Mouse (Mus musculus) thymus, adult 2 months (tissue): ENCODE measurements around the gene Lypla2. TPM values are rescaled to one million over a fixed set of nuclear protein-coding genes. Genes with fewer than 3 reads are reported as not detected.

Experiments used
- DNase-seq: peaks from one replicate; pipeline ENCODE4 v3.0.0; 2021
- H3K27ac ChIP-seq: fragments of 200-500 bp; 2 replicates; pipeline ENCODE4 v1.5.1; 2012; ENCODE audit warnings: low read length, control low read depth; ENCODE audit not compliant: control insufficient read depth, insufficient read depth
- H3K27me3 ChIP-seq: fragments of 200-500 bp; 2 replicates; pipeline ENCODE4 v1.6.1; 2012; ENCODE audit warnings: mild to moderate bottlenecking, low read length, moderate library complexity, mixed read lengths; ENCODE audit not compliant: control insufficient read depth, insufficient read depth
- H3K36me3 ChIP-seq: fragments of 200-500 bp; 2 replicates; pipeline ENCODE4 v1.6.1; 2012; ENCODE audit warnings: mild to moderate bottlenecking, low read length, moderate library complexity; ENCODE audit not compliant: control insufficient read depth, insufficient read depth
- H3K4me1 ChIP-seq: fragments of 200-500 bp; replicated peaks from 2 replicates; pipeline ENCODE4 v1.6.1; 2012; ENCODE audit warnings: low read length; ENCODE audit not compliant: control insufficient read depth, insufficient read depth
- H3K4me3 ChIP-seq: fragments of 200-500 bp; 2 replicates; pipeline ENCODE4 v1.5.1; 2012; ENCODE audit warnings: mild to moderate bottlenecking, low read length, control low read depth, moderate library complexity; ENCODE audit not compliant: control insufficient read depth, insufficient read depth
- CTCF ChIP-seq: fragments of 200-500 bp; IDR thresholded peaks from 2 replicates; pipeline ENCODE4 v1.5.1; 2012; ENCODE audit warnings: mild to moderate bottlenecking, control low read depth, low read length, moderate library complexity, borderline replicate concordance; ENCODE audit not compliant: control insufficient read depth, poor library complexity, insufficient read depth; ENCODE audit errors: extremely low read depth
- POLR2A ChIP-seq: fragments of 200-500 bp; IDR thresholded peaks from 2 replicates; pipeline ENCODE4 v1.6.1; 2012; ENCODE audit warnings: mild to moderate bottlenecking, low read length, control low read depth, moderate library complexity; ENCODE audit not compliant: control insufficient read depth, poor library complexity, insufficient read depth; ENCODE audit errors: extremely low read depth
- WGBS: fragments of 180-500 bp; shearing (Covaris S2); methylation state at CpG from one replicate; pipeline ENCODE4 v1.1.7; 2018; 5-methylcytosine and 5-hydroxymethylcytosine counted together
- polyA plus RNA-seq: library from polyadenylated mRNA; depleted of rRNA; stranded (reverse); fragments of >200 nt; gene quantifications from 2 replicates; pipeline ENCODE4 v1.2.3, GENCODE M21; 2012

Lypla2 gene
- polyA plus RNA-seq, 1 experiment: 224 TPM

- Histone ChIP-seq H3K27me3 (no peaks in the 10 kb centered on the region), H3K4me3 (no peak overlapping the region), H3K27ac (no peak overlapping the region), H3K4me1 (peaks cover 11% of the 10 kb centered on the region), H3K36me3 (peaks cover 3% of the 10 kb centered on the region; the same call in 1 of the 2 replicates)
- TF ChIP-seq CTCF (no peak), POLR2A (no peak)
- 95% methylated on average over 5 of the region's 5 CpGs for WGBS
- no peak for DNase-seq
Measured at GRCm38 (mm10) chr4:135961709-135962108, 10.7 kb downstream of the Lypla2 start.

- 0 out of 2 replicates have a peak, but pooled peaks cover 3% of the 10 kb centered on the region for H3K36me3 ChIP-seq
- H3K4me3 ChIP-seq: no peak overlapping the region
- DNase-seq: peak; percentile 80
- peaks cover 11% of the 10 kb centered on the region for H3K4me1 ChIP-seq
- TF ChIP-seq POLR2A (no peak), CTCF (peak; percentile 84; the same call in 1 of the 2 replicates)
- no peaks in the 10 kb centered on the region for H3K27me3 ChIP-seq
- no peak overlapping the region for H3K27ac ChIP-seq
- 43% methylated on average over 5 of the region's 5 CpGs for WGBS
Measured at GRCm38 (mm10) chr4:135960717-135961116, 11.7 kb downstream of the Lypla2 start.

- H3K4me3 ChIP-seq: no peak overlapping the region
- WGBS: 95% methylated on average over 8 of the region's 8 CpGs
- no peak for DNase-seq
- 0 out of 2 replicates have a peak, but pooled peaks cover 3% of the 10 kb centered on the region for H3K36me3 ChIP-seq
- no peak for TF ChIP-seq CTCF
- TF ChIP-seq POLR2A: no peak
- H3K27ac ChIP-seq: no peak overlapping the region
- no peaks in the 10 kb centered on the region for H3K27me3 ChIP-seq
- H3K4me1 ChIP-seq: peaks cover 2% of the 10 kb centered on the region; the same call in 1 of the 2 replicates
Measured at GRCm38 (mm10) chr4:135958354-135958753, 14.1 kb downstream of the Lypla2 start.

- Histone ChIP-seq H3K36me3 (peaks cover 3% of the 10 kb centered on the region; the same call in 1 of the 2 replicates), H3K27me3 (no peaks in the 10 kb centered on the region), H3K4me1 (no peaks in the 10 kb centered on the region), H3K4me3 (no peak overlapping the region), H3K27ac (no peak overlapping the region)
- TF ChIP-seq CTCF: no peak
- TF ChIP-seq POLR2A: no peak
- 98% methylated on average over 9 of the region's 9 CpGs for WGBS
- DNase-seq: no peak
Measured at GRCm38 (mm10) chr4:135955886-135956285, 16.5 kb downstream of the Lypla2 start.

- Histone ChIP-seq H3K4me3 (no peak overlapping the region), H3K27me3 (no peaks in the 10 kb centered on the region), H3K36me3 (no peaks in the 10 kb centered on the region; the same call in 1 of the 2 replicates), H3K4me1 (no peaks in the 10 kb centered on the region), H3K27ac (no peak overlapping the region)
- TF ChIP-seq POLR2A (no peak), CTCF (no peak)
- WGBS: 46% methylated on average over 2 of the region's 2 CpGs
- peak; percentile 80 for DNase-seq
Measured at GRCm38 (mm10) chr4:135954241-135954640, 18.2 kb downstream of the Lypla2 start.

- Histone ChIP-seq H3K36me3 (no peaks in the 10 kb centered on the region; the same call in 1 of the 2 replicates), H3K27me3 (no peaks in the 10 kb centered on the region), H3K4me3 (no peak overlapping the region), H3K27ac (no peak overlapping the region), H3K4me1 (peaks cover 5% of the 10 kb centered on the region; the same call in 1 of the 2 replicates)
- TF ChIP-seq CTCF (no peak), POLR2A (no peak)
- WGBS: 98% methylated on average over 3 of the region's 3 CpGs
- DNase-seq: no peak
Measured at GRCm38 (mm10) chr4:135953179-135953578, 19.2 kb downstream of the Lypla2 start.

- Histone ChIP-seq H3K36me3 (no peaks in the 10 kb centered on the region; the same call in 1 of the 2 replicates), H3K4me1 (peaks cover 9% of the 10 kb centered on the region; the same call in 1 of the 2 replicates), H3K27me3 (no peaks in the 10 kb centered on the region), H3K4me3 (no peak overlapping the region), H3K27ac (no peak overlapping the region)
- 99% methylated on average over 3 of the region's 3 CpGs for WGBS
- no peak for TF ChIP-seq POLR2A
- no peak for TF ChIP-seq CTCF
- DNase-seq: no peak
Measured at GRCm38 (mm10) chr4:135951505-135951904, 20.9 kb downstream of the Lypla2 start.
